Comparison of ENCODE assay signal across 19 mouse cellular contexts in the genomic region with DNA sequence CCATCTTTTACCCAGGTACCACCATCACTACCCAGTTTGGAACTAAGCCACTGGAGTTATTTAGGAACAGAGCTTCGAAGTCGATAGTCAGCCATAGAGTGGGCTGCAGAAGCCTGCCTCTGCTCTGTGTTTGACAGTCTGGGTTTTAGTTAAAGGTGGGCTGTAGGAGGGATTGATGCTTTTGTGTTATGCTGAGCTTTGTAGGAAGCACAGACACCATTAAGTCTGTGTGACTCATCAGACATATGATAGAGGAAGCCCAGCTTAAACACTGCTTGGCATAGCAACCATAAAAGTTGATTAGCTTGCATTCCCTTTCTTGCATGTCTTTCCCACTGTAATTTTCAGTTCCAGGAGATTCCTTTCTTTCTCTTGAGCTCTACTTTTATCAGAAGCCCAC.
DNase-seq lines count a peak whose midpoint lies in the region; ATAC-seq lines count a peak whose summit lies in the region.
"Had no signal": no experiment of that assay in that cellular context is flagged by ENCODE, and none has a peak within 500 bp of the region (broad histone marks: within the 10 kb centered on the region; RNA-seq: fewer than 3 reads in every experiment).

No protein-coding gene starts in this region.

- peak; percentile 97 for ATAC-seq in frontal cortex, adult (ENCODE audit: low TSS enrichment)
- ATAC-seq: forebrain, embryonic 16.5 days; hindbrain, embryonic 16.5 days; intestine, embryonic 15.5 days had no signal

- intact Hi-C loops in heart, postnatal 25 days (cut with DNase I): no loop called here

- DNase-seq in frontal cortex, postnatal 25 days (ENCODE audit: low spot score in 2 of 2): no peak
- DNase-seq in right cerebral cortex, adult 18-20 months: peak; percentile 18
- no peak for DNase-seq in right cerebral cortex, postnatal 4 days
- DNase-seq in telencephalon, adult 2 months (ENCODE audit: low read depth, low spot score): peak; percentile 70
- DNase-seq in heart, postnatal 25 days (ENCODE audit: low spot score): no peak
- DNase-seq: adrenal gland, adult 2 months; adrenal gland, postnatal 14 days; cerebellum, adult 11-12 months; cerebellum, adult 8-10 months; cerebellum, postnatal 10 days; cerebellum, postnatal 36 days; embryo, embryonic 11 days; gastrocnemius, postnatal 25 days; heart, adult 18-20 months; heart, postnatal 10 days had no signal

Comparison
In these comparisons a context has a peak if more than half of its experiments do, and no peak if none do; other contexts are left out.
1. DNase-seq: peak in right cerebral cortex, adult 18-20 months (single experiment) and telencephalon, adult 2 months (single experiment); none in frontal cortex, postnatal 25 days (0 of 2), right cerebral cortex, postnatal 4 days (single experiment) and heart, postnatal 25 days (single experiment).